Mouse (Mus musculus): ENCODE measurements around the gene Aff1. TPM values are rescaled to one million over a fixed set of nuclear protein-coding genes. Genes with fewer than 3 reads are reported as not detected.

Aff1 gene
- polyA plus RNA-seq, 1 experiment from 2014 or later, result 7.1 TPM

GRCm38 (mm10) chr5:103818602-103819001 lies 126.4 kb downstream of the Aff1 start:
- WGBS, result 90% methylated on average over 9 of the region's 9 CpGs
- Histone ChIP-seq H3K4me3 (ENCODE audit: low read depth, low read length) (no peak overlapping the region), H3K36me3 (ENCODE audit: control insufficient read depth, insufficient read depth, low read length) (no peaks in the 10 kb centered on the region), H3K9ac (ENCODE audit: low read length) (no peak overlapping the region), H3K9me3 (ENCODE audit: control insufficient read depth, low read length) (no peaks in the 10 kb centered on the region), H3K4me1 (replicated peaks; ENCODE audit: control insufficient read depth, insufficient read depth, low read length) (0 out of 2 replicates have a peak, but pooled peaks cover 2% of the 10 kb centered on the region), H3K27me3 (ENCODE audit: control insufficient read depth, insufficient read depth, low read length) (no peaks in the 10 kb centered on the region), H3K27ac (ENCODE audit: low read depth, low read length) (no peak overlapping the region), H3K4me2 (ENCODE audit: low read depth, low read length, severe bottlenecking) (no peak overlapping the region)
- DNase-seq (ENCODE audit: low spot score) (no peak), ATAC-seq (replicated peaks; ENCODE audit: low FRiP score) (no peak)

GRCm38 (mm10) chr5:103819674-103820073 lies 127.5 kb downstream of the Aff1 start:
- Histone ChIP-seq H3K4me2 (ENCODE audit: low read depth, low read length, severe bottlenecking) (no peak overlapping the region), H3K9me3 (ENCODE audit: control insufficient read depth, low read length) (no peaks in the 10 kb centered on the region), H3K4me3 (ENCODE audit: low read depth, low read length) (no peak overlapping the region), H3K36me3 (ENCODE audit: control insufficient read depth, insufficient read depth, low read length) (no peaks in the 10 kb centered on the region), H3K4me1 (replicated peaks; ENCODE audit: control insufficient read depth, insufficient read depth, low read length) (0 out of 2 replicates have a peak, but pooled peaks cover 3% of the 10 kb centered on the region), H3K27me3 (ENCODE audit: control insufficient read depth, insufficient read depth, low read length) (no peaks in the 10 kb centered on the region), H3K9ac (ENCODE audit: low read length) (no peak overlapping the region), H3K27ac (ENCODE audit: low read depth, low read length) (no peak overlapping the region)
- ATAC-seq (replicated peaks; ENCODE audit: low FRiP score), result no peak
- no peak for DNase-seq (ENCODE audit: low spot score)
- 93% methylated on average over 1 of the region's 1 CpGs for WGBS

GRCm38 (mm10) chr5:103821062-103821461 lies 128.9 kb downstream of the Aff1 start:
- Histone ChIP-seq H3K27me3 (ENCODE audit: control insufficient read depth, insufficient read depth, low read length) (no peaks in the 10 kb centered on the region), H3K4me1 (replicated peaks; ENCODE audit: control insufficient read depth, insufficient read depth, low read length) (0 out of 2 replicates have a peak, but pooled peaks cover 3% of the 10 kb centered on the region), H3K9ac (ENCODE audit: low read length) (no peak overlapping the region), H3K27ac (ENCODE audit: low read depth, low read length) (no peak overlapping the region), H3K36me3 (ENCODE audit: control insufficient read depth, insufficient read depth, low read length) (no peaks in the 10 kb centered on the region; the same call in 1 of the 2 replicates), H3K4me2 (ENCODE audit: low read depth, low read length, severe bottlenecking) (no peak overlapping the region), H3K9me3 (ENCODE audit: control insufficient read depth, low read length) (no peaks in the 10 kb centered on the region), H3K4me3 (ENCODE audit: low read depth, low read length) (no peak overlapping the region)
- DNase-seq (ENCODE audit: low spot score) (no peak), ATAC-seq (replicated peaks; ENCODE audit: low FRiP score) (no peak)
- WGBS, result 88% methylated on average over 9 of the region's 9 CpGs

- H3K9me3 ChIP-seq (ENCODE audit: control insufficient read depth, low read length), result no peaks in the 10 kb centered on the region
- H3K4me3 ChIP-seq (ENCODE audit: low read depth, low read length), result no peak overlapping the region
- H3K27ac ChIP-seq (ENCODE audit: low read depth, low read length), result no peak overlapping the region
- DNase-seq (ENCODE audit: low spot score) (no peak), ATAC-seq (replicated peaks; ENCODE audit: low FRiP score) (no peak)
- H3K4me1 ChIP-seq (replicated peaks; ENCODE audit: control insufficient read depth, insufficient read depth, low read length), result 0 out of 2 replicates have a peak, but pooled peaks cover 3% of the 10 kb centered on the region
- no peaks in the 10 kb centered on the region for H3K27me3 ChIP-seq (ENCODE audit: control insufficient read depth, insufficient read depth, low read length)
- no peak overlapping the region for H3K4me2 ChIP-seq (ENCODE audit: low read depth, low read length, severe bottlenecking)
- no peak overlapping the region for H3K9ac ChIP-seq (ENCODE audit: low read length)
- no peaks in the 10 kb centered on the region; the same call in 1 of the 2 replicates for H3K36me3 ChIP-seq (ENCODE audit: control insufficient read depth, insufficient read depth, low read length)
- 87% methylated on average over 13 of the region's 13 CpGs for WGBS
Measured at GRCm38 (mm10) chr5:103821500-103822298, 129.5 kb downstream of the Aff1 start.

GRCm38 (mm10) chr5:103822949-103823348 lies 130.8 kb downstream of the Aff1 start:
- 0 out of 2 replicates have a peak, but pooled peaks cover 3% of the 10 kb centered on the region for H3K4me1 ChIP-seq (replicated peaks; ENCODE audit: control insufficient read depth, insufficient read depth, low read length)
- no peak overlapping the region for H3K4me3 ChIP-seq (ENCODE audit: low read depth, low read length)

GRCm38 (mm10) chr5:103828304-103828703 lies 136.1 kb downstream of the Aff1 start:
- 89% methylated on average over 21 of the region's 21 CpGs for WGBS
- ATAC-seq (replicated peaks; ENCODE audit: low FRiP score) (no peak), DNase-seq (ENCODE audit: low spot score) (no peak)
- Histone ChIP-seq H3K4me3 (ENCODE audit: low read depth, low read length) (no peak overlapping the region), H3K36me3 (ENCODE audit: control insufficient read depth, insufficient read depth, low read length) (no peaks in the 10 kb centered on the region; the same call in 1 of the 2 replicates), H3K4me1 (replicated peaks; ENCODE audit: control insufficient read depth, insufficient read depth, low read length) (0 out of 2 replicates have a peak, but pooled peaks cover 3% of the 10 kb centered on the region), H3K27me3 (ENCODE audit: control insufficient read depth, insufficient read depth, low read length) (no peaks in the 10 kb centered on the region), H3K9me3 (ENCODE audit: control insufficient read depth, low read length) (no peaks in the 10 kb centered on the region), H3K4me2 (ENCODE audit: low read depth, low read length, severe bottlenecking) (no peak overlapping the region), H3K27ac (ENCODE audit: low read depth, low read length) (no peak overlapping the region), H3K9ac (ENCODE audit: low read length) (no peak overlapping the region)

More at GRCm38 (mm10) chr5:103822949-103823348, 130.8 kb downstream of the Aff1 start:
- H3K27me3 ChIP-seq (ENCODE audit: control insufficient read depth, insufficient read depth, low read length), result no peaks in the 10 kb centered on the region
- no peak overlapping the region for H3K27ac ChIP-seq (ENCODE audit: low read depth, low read length)
- no peak overlapping the region for H3K9ac ChIP-seq (ENCODE audit: low read length)
- no peak overlapping the region for H3K4me2 ChIP-seq (ENCODE audit: low read depth, low read length, severe bottlenecking)
- no peaks in the 10 kb centered on the region; the same call in 1 of the 2 replicates for H3K36me3 ChIP-seq (ENCODE audit: control insufficient read depth, insufficient read depth, low read length)
- H3K9me3 ChIP-seq (ENCODE audit: control insufficient read depth, low read length), result no peaks in the 10 kb centered on the region
- ATAC-seq (replicated peaks; ENCODE audit: low FRiP score) (no peak), DNase-seq (ENCODE audit: low spot score) (no peak)
- 91% methylated on average over 5 of the region's 5 CpGs for WGBS

- no peaks in the 10 kb centered on the region; the same call in 1 of the 2 replicates for H3K36me3 ChIP-seq (ENCODE audit: control insufficient read depth, insufficient read depth, low read length)
- H3K4me3 ChIP-seq (ENCODE audit: low read depth, low read length), result no peak overlapping the region
- WGBS, result 89% methylated on average over 8 of the region's 8 CpGs
- H3K27me3 ChIP-seq (ENCODE audit: control insufficient read depth, insufficient read depth, low read length), result no peaks in the 10 kb centered on the region
- H3K9ac ChIP-seq (ENCODE audit: low read length), result no peak overlapping the region
- no peaks in the 10 kb centered on the region for H3K9me3 ChIP-seq (ENCODE audit: control insufficient read depth, low read length)
- no peak overlapping the region for H3K27ac ChIP-seq (ENCODE audit: low read depth, low read length)
- ATAC-seq (replicated peaks; ENCODE audit: low FRiP score), result no peak
- 0 out of 2 replicates have a peak, but pooled peaks cover 3% of the 10 kb centered on the region for H3K4me1 ChIP-seq (replicated peaks; ENCODE audit: control insufficient read depth, insufficient read depth, low read length)
- no peak overlapping the region for H3K4me2 ChIP-seq (ENCODE audit: low read depth, low read length, severe bottlenecking)
- no peak for DNase-seq (ENCODE audit: low spot score)
Measured at GRCm38 (mm10) chr5:103828729-103829128, 136.6 kb downstream of the Aff1 start.

GRCm38 (mm10) chr5:103829158-103829557 lies 137.0 kb downstream of the Aff1 start:
- DNase-seq (ENCODE audit: low spot score) (no peak), ATAC-seq (replicated peaks; ENCODE audit: low FRiP score) (no peak)
- WGBS, result 74% methylated on average over 12 of the region's 12 CpGs
- H3K4me3 ChIP-seq (ENCODE audit: low read depth, low read length), result no peak overlapping the region
- no peak overlapping the region for H3K27ac ChIP-seq (ENCODE audit: low read depth, low read length)
- H3K9me3 ChIP-seq (ENCODE audit: control insufficient read depth, low read length), result no peaks in the 10 kb centered on the region
- no peaks in the 10 kb centered on the region for H3K27me3 ChIP-seq (ENCODE audit: control insufficient read depth, insufficient read depth, low read length)
- no peaks in the 10 kb centered on the region for H3K4me1 ChIP-seq (replicated peaks; ENCODE audit: control insufficient read depth, insufficient read depth, low read length)
- no peak overlapping the region for H3K9ac ChIP-seq (ENCODE audit: low read length)
- H3K36me3 ChIP-seq (ENCODE audit: control insufficient read depth, insufficient read depth, low read length), result no peaks in the 10 kb centered on the region; the same call in 1 of the 2 replicates
- no peak overlapping the region for H3K4me2 ChIP-seq (ENCODE audit: low read depth, low read length, severe bottlenecking)
